Mouse (Mus musculus): ENCODE results near the gene Cnnm4.

DNA sequence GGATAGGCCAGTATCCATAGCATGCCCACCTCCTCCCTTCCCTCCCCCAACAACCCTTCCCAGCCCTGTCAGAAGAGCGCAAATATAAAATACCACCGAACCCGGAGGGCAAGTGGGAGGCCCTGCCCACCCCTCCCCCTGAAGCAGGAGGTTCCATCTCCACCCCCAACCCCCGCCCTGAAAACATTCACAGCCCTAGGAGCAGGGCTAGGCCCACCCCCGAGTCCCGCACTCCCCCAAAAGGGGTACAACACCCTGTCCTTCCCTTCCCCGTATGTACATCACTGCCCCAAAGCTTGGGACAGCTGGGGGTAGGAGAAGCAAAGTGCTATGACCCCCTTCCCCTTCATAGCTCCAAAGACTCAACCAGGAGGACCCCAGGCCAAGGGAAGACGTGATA is 77.4 kb downstream of the Cnnm4 start:
- TF ChIP-seq POLR2A (IDR thresholded peaks at IDR 0.05; ENCODE audit: borderline replicate concordance, low read depth, low read length), result no peak
- no peak for TF ChIP-seq CTCF (IDR thresholded peaks at IDR 0.05; ENCODE audit: low read depth, low read length)
